25 mouse cellular contexts compared by ENCODE assay signal in the genomic region with DNA sequence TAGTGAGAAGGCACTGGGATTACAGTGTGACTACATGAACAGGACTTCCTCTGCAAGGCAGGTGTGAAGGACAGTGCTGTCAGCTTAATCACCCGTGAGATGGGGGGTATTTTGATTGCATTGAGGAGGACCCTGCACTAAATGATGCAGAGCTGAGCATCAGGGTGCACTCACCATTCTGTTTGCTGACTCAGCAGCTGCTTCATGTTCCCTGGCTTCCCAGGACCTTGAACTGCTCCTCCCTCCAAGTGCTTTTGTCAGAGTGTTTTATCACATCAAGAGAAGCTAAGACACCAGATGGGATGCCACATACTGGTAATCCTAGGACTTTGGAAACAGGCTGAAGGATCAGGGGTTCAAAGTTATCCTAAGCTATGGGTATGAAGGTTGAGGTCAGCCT. TPM values are rescaled to one million over a fixed set of nuclear protein-coding genes. Genes with fewer than 3 reads are reported as not detected.
"Had no signal": no experiment of that assay in that cellular context is flagged by ENCODE, and none has a peak within 500 bp of the region (broad histone marks: within the 10 kb centered on the region; RNA-seq: fewer than 3 reads in every experiment).

No protein-coding gene starts in this region.

- H3K9ac ChIP-seq: lung, embryonic 14.5 days; midbrain, embryonic 12.5 days; neural tube, embryonic 13.5 days; neural tube, embryonic 15.5 days; stomach, embryonic 15.5 days had no signal

- H3K9me3 ChIP-seq: midbrain, embryonic 10.5 days; midbrain, embryonic 12.5 days; neural tube, embryonic 13.5 days; neural tube, embryonic 15.5 days; stomach, embryonic 15.5 days had no signal

- H3K4me2 ChIP-seq: lung, embryonic 14.5 days; midbrain, embryonic 12.5 days; neural tube, embryonic 13.5 days; neural tube, embryonic 15.5 days; stomach, embryonic 15.5 days had no signal

- ATAC-seq: midbrain, embryonic 16.5 days had no signal

- H3K4me3 ChIP-seq: midbrain, embryonic 10.5 days; midbrain, embryonic 12.5 days; myocyte; neural tube, embryonic 13.5 days; neural tube, embryonic 15.5 days; stomach, embryonic 15.5 days had no signal

- H3K36me3 ChIP-seq: neural tube, embryonic 15.5 days had no signal

- DNase-seq: lung, adult 18-20 months; lung, embryonic 14.5 days; lung, postnatal 10 days; lung, postnatal 4 days; retina, postnatal 1 day; right cerebral cortex, adult 18-20 months; right cerebral cortex, postnatal 25 days; right cerebral cortex, postnatal 4 days; spleen, adult 18-20 months; thymus, adult 2 months; thymus, postnatal 25 days; thymus, postnatal 4 days had no signal

- H3K27ac ChIP-seq: midbrain, embryonic 10.5 days; midbrain, embryonic 12.5 days; neural tube, embryonic 13.5 days; neural tube, embryonic 15.5 days; stomach, embryonic 15.5 days; stomach, postnatal 0 days had no signal

RNA-seq across cellular contexts. Expression of gene Tmem235, which starts 4.6 kb away (rescaled TPM):
- total RNA-seq: megakaryocyte, adult 5-6 weeks; megakaryocyte-erythroid progenitor cell, adult 5-6 weeks had no signal
- polyA plus RNA-seq: lung, embryonic 14.5 days; lung, embryonic 16.5 days; midbrain, embryonic 10.5 days; midbrain, embryonic 12.5 days; midbrain, embryonic 16.5 days; myocyte; neural tube, embryonic 11.5 days; neural tube, embryonic 13.5 days; neural tube, embryonic 15.5 days; stomach, embryonic 15.5 days; stomach, postnatal 0 days; urinary bladder, adult 2 months had no signal
